Mouse (Mus musculus): ENCODE results near the gene Dcaf5. TPM values are rescaled to one million over a fixed set of nuclear protein-coding genes. Genes with fewer than 3 reads are reported as not detected.

The Dcaf5 gene
- total RNA-seq (2014; rRNA removed) (53.0 and 55.5 TPM in 2 replicates), polyA plus RNA-seq (2015; fragmentation: Nextera tagmentation; extraction: Ambion mirVana) (18.6 and 19.6 TPM in 2 replicates)

- no peaks in the 10 kb centered on the region for H3K9me3 ChIP-seq (ENCODE audit: low read length)
- ATAC-seq: peak; percentile 73
- under 1% methylated on average over 74 of the region's 79 CpGs for WGBS
- H3K27me3 ChIP-seq (ENCODE audit: insufficient read depth, low read length): no peaks in the 10 kb centered on the region
- DNase-seq (ENCODE audit: low spot score): peak; percentile 88
- H3K4me2 ChIP-seq (ENCODE audit: low read depth, low read length): peak within 1 kb of the TSS; percentile 74
- H3K27ac ChIP-seq: peak within 1 kb of the TSS; percentile 98
- peaks cover 11% of the 10 kb centered on the region for H3K4me1 ChIP-seq (ENCODE audit: insufficient read depth, low read length)
- TF ChIP-seq CTCF (IDR thresholded peaks at IDR 0.05; ENCODE audit: low read depth): no peak
- peak within 1 kb of the TSS; percentile 93 for H3K9ac ChIP-seq (replicated peaks; ENCODE audit: low read length)
- peak within 1 kb of the TSS; percentile 94 for H3K4me3 ChIP-seq (ENCODE audit: low read length)
- H3K36me3 ChIP-seq (ENCODE audit: insufficient read depth, low read length): no peaks in the 10 kb centered on the region
These were observed at the start of gene Dcaf5 for GRCm38 (mm10) chr12:80436336-80436976. TSS of gene Dcaf5 (minus strand) at chr12:80436601.

GRCm38 (mm10) chr12:80483397-80483796 is 47.0 kb upstream of the Dcaf5 start:
- H3K9ac ChIP-seq (replicated peaks; ENCODE audit: low read length): no peak overlapping the region
- H3K4me2 ChIP-seq (ENCODE audit: low read depth, low read length): no peak overlapping the region
- H3K4me3 ChIP-seq (ENCODE audit: low read length): no peak overlapping the region
- no peaks in the 10 kb centered on the region for H3K4me1 ChIP-seq (ENCODE audit: insufficient read depth, low read length)
- ATAC-seq (no peak), DNase-seq (ENCODE audit: low spot score) (no peak)
- H3K9me3 ChIP-seq (ENCODE audit: low read length): no peaks in the 10 kb centered on the region
- 79% methylated on average over 3 of the region's 3 CpGs for whole genome bisulfite sequencing
- no peak overlapping the region for H3K27ac ChIP-seq
- H3K27me3 ChIP-seq (ENCODE audit: insufficient read depth, low read length): no peaks in the 10 kb centered on the region
- TF ChIP-seq CTCF (IDR thresholded peaks at IDR 0.05; ENCODE audit: low read depth): no peak
- peaks cover 9% of the 10 kb centered on the region; the same call in 1 of the 2 replicates for H3K36me3 ChIP-seq (ENCODE audit: insufficient read depth, low read length)

- H3K9me3 ChIP-seq (ENCODE audit: low read length): no peaks in the 10 kb centered on the region
- ATAC-seq (no peak), DNase-seq (ENCODE audit: low spot score) (no peak)
- no peaks in the 10 kb centered on the region for H3K4me1 ChIP-seq (ENCODE audit: insufficient read depth, low read length)
- 89% methylated on average over 3 of the region's 3 CpGs for WGBS
- H3K4me3 ChIP-seq (ENCODE audit: low read length): no peak overlapping the region
- H3K4me2 ChIP-seq (ENCODE audit: low read depth, low read length): no peak overlapping the region
- no peak overlapping the region for H3K27ac ChIP-seq
- no peaks in the 10 kb centered on the region for H3K27me3 ChIP-seq (ENCODE audit: insufficient read depth, low read length)
- no peak overlapping the region for H3K9ac ChIP-seq (replicated peaks; ENCODE audit: low read length)
- no peak for TF ChIP-seq CTCF (IDR thresholded peaks at IDR 0.05; ENCODE audit: low read depth)
- H3K36me3 ChIP-seq (ENCODE audit: insufficient read depth, low read length): peaks cover 9% of the 10 kb centered on the region; the same call in 1 of the 2 replicates
These were observed 43.6 kb upstream of the Dcaf5 start for GRCm38 (mm10) chr12:80479986-80480385.

GRCm38 (mm10) chr12:80473731-80474130 is 37.3 kb upstream of the Dcaf5 start:
- Histone ChIP-seq H3K36me3 (ENCODE audit: insufficient read depth, low read length) (no peaks in the 10 kb centered on the region), H3K4me1 (ENCODE audit: insufficient read depth, low read length) (no peaks in the 10 kb centered on the region), H3K4me3 (ENCODE audit: low read length) (no peak overlapping the region), H3K9me3 (ENCODE audit: low read length) (no peaks in the 10 kb centered on the region), H3K9ac (replicated peaks; ENCODE audit: low read length) (no peak overlapping the region), H3K27me3 (ENCODE audit: insufficient read depth, low read length) (no peaks in the 10 kb centered on the region), H3K27ac (no peak overlapping the region), H3K4me2 (ENCODE audit: low read depth, low read length) (no peak overlapping the region)
- 64% methylated on average over 3 of the region's 3 CpGs for WGBS
- no peak for DNase-seq (ENCODE audit: low spot score)
- no peak for TF ChIP-seq CTCF (IDR thresholded peaks at IDR 0.05; ENCODE audit: low read depth)
- ATAC-seq: no peak

- no peak overlapping the region for H3K4me2 ChIP-seq (ENCODE audit: low read depth, low read length)
- no peaks in the 10 kb centered on the region for H3K36me3 ChIP-seq (ENCODE audit: insufficient read depth, low read length)
- no peak overlapping the region for H3K9ac ChIP-seq (replicated peaks; ENCODE audit: low read length)
- H3K4me1 ChIP-seq (ENCODE audit: insufficient read depth, low read length): no peaks in the 10 kb centered on the region
- no peak for ATAC-seq
- TF ChIP-seq CTCF (IDR thresholded peaks at IDR 0.05; ENCODE audit: low read depth): no peak
- no peak overlapping the region for H3K27ac ChIP-seq
- WGBS: 86% methylated on average over 4 of the region's 4 CpGs
- no peak overlapping the region for H3K4me3 ChIP-seq (ENCODE audit: low read length)
- no peaks in the 10 kb centered on the region for H3K27me3 ChIP-seq (ENCODE audit: insufficient read depth, low read length)
- H3K9me3 ChIP-seq (ENCODE audit: low read length): no peaks in the 10 kb centered on the region
- DNase-seq (ENCODE audit: low spot score): no peak
These were observed 35.5 kb upstream of the Dcaf5 start for GRCm38 (mm10) chr12:80471926-80472325.

GRCm38 (mm10) chr12:80470206-80470605 is 33.8 kb upstream of the Dcaf5 start:
- no peak overlapping the region for H3K9ac ChIP-seq (replicated peaks; ENCODE audit: low read length)
- H3K9me3 ChIP-seq (ENCODE audit: low read length): no peaks in the 10 kb centered on the region
- no peaks in the 10 kb centered on the region for H3K27me3 ChIP-seq (ENCODE audit: insufficient read depth, low read length)
- no peak for DNase-seq (ENCODE audit: low spot score)
- no peaks in the 10 kb centered on the region for H3K4me1 ChIP-seq (ENCODE audit: insufficient read depth, low read length)
- ATAC-seq: no peak
- H3K4me3 ChIP-seq (ENCODE audit: low read length): no peak overlapping the region
- H3K4me2 ChIP-seq (ENCODE audit: low read depth, low read length): no peak overlapping the region
- H3K27ac ChIP-seq: no peak overlapping the region
- no peak for TF ChIP-seq CTCF (IDR thresholded peaks at IDR 0.05; ENCODE audit: low read depth)
- 78% methylated on average over 2 of the region's 2 CpGs for WGBS
- no peaks in the 10 kb centered on the region for H3K36me3 ChIP-seq (ENCODE audit: insufficient read depth, low read length)

GRCm38 (mm10) chr12:80463666-80464269 is 27.4 kb upstream of the Dcaf5 start:
- no peaks in the 10 kb centered on the region for H3K27me3 ChIP-seq (ENCODE audit: insufficient read depth, low read length)
- peak overlapping the region; percentile 86 for H3K27ac ChIP-seq
- DNase-seq (ENCODE audit: low spot score) (peak; percentile 23), ATAC-seq (no peak)
- no peaks in the 10 kb centered on the region for H3K9me3 ChIP-seq (ENCODE audit: low read length)
- H3K4me3 ChIP-seq (ENCODE audit: low read length): peak overlapping the region; percentile 83
- H3K4me1 ChIP-seq (ENCODE audit: insufficient read depth, low read length): peaks cover 5% of the 10 kb centered on the region; the same call in 1 of the 2 replicates
- peak overlapping the region; percentile 73 for H3K4me2 ChIP-seq (ENCODE audit: low read depth, low read length)
- peak overlapping the region; percentile 71 for H3K9ac ChIP-seq (replicated peaks; ENCODE audit: low read length)
- 3% methylated on average over 17 of the region's 17 CpGs for WGBS
- no peak for TF ChIP-seq CTCF (IDR thresholded peaks at IDR 0.05; ENCODE audit: low read depth)
- H3K36me3 ChIP-seq (ENCODE audit: insufficient read depth, low read length): no peaks in the 10 kb centered on the region
